Mouse (Mus musculus): ENCODE measurements around the gene Trim3.
A peak's percentile ranks its signal among the peaks of the same experiment; 100 is the strongest.

Gene Trim3

DNA sequence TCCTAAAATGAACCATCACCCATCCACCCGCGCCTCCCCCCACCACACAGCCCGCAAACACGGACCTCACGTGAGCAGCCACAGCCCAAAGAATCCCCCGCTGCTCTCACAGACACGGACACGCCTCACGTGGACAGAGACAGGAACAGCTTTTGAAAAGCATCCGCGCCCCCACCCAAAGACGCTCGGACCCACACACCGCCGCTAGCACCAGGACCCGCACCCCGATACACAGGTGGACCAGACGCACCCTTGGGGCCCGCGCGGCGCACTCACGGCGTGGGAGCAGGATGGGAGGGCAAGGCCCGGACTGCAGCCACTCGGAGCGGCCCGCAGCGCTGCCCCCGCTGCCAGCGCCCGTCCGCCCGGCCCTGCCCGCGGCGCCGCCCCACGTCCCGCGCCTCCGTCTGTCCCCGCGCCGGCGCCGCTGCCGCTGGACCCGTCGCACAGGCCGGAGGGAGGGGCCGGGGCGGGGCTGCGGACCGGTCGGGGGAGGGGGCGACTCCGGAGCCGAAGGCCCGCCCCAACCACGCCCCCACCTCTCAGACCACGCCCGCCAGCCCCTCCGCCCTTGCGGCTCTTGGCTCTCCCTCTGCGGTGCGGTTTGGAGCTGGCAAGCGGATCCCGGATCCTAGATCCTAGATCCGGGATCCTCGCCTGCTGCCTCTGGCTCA lies at the start of gene Trim3:
Trim3 (minus strand) TSS at position 445 of the 674 bp plus-strand sequence.
- DNase-seq (ENCODE audit: low spot score), result peak; percentile 80

DNA sequence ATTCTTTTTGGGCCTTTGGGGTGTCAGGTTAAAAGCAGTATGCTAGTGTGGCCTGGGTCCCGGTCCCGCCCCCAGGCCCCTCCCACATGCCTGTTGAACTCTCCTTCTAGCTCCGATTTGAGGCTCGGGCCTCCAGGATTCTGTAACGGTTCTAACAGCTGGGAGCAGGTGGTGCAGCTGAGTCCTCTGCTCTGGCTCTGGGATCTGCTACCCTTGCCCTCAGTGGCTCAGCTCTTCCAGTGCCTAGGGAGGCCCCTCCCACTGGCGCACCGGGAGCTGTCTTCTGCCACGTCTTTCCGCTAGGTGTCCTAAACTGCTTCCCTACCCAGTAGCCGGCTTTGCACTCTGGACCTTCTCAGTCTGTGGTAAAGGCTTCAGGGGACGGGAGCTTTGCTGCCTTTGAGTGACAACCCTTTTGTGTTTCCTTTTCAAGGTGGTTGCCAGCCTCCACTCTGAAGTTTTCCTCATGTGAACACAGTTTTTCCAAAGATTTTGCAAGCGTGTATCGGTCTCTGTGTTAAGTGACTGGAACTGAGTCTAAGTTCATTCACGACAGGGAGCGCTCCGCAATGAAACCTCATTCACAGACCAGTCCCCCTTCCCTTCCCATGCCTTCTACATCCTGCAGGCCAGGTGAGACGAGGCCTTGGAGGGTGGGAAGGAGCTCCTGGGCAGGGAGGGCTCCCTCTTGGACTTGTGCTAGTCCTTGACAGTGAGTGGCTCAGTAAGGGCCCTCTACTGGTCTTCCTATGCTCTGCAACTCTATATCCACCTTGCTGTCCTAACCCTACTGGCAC lies 17.5 kb upstream of the Trim3 start, which contains the start of gene Dnhd1:
Dnhd1 (plus strand) TSS at position 189 of the 797 bp plus-strand sequence.
- DNase-seq (ENCODE audit: low spot score), result peak; percentile 83

DNA sequence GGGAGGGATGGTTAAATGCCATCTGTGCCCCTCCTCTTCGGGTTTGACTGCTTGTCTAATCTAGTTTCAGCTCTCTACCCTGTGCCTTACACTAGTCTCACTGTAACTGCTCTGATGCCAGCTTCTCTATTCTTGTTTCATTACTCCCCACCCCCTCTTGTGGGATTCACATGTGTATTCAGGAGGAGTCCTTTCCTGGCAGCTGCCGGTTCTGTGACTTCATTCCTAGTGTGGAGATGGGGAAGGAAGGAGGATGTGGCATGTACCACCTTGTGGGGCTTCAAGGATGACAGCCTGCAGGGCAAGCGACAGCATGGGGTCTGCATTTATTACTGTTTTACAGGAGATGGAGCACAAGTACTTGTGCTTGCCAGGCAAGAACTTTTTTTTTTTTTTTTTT lies 8.6 kb upstream of the Trim3 start:
- no peak for DNase-seq (ENCODE audit: low spot score)

DNA sequence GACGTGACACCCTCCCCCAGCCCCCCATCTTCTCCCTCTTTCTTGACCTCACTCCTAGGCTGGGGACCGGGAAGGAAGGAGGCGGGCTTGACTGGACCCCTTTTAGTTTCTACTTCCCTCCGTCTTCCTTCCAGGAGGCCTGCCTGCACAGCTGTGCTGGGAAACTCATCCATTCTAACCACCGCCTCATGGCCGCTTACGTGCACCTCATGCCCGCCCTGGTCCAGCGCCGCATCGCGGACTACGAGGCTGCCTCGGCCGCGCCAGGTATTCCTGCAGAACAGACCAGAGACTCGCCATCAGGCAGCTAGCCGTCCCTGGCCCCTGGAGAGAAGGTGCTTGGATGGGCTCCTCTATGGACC lies 7.5 kb upstream of the Trim3 start:
- no peak for DNase-seq (ENCODE audit: low spot score)

DNA sequence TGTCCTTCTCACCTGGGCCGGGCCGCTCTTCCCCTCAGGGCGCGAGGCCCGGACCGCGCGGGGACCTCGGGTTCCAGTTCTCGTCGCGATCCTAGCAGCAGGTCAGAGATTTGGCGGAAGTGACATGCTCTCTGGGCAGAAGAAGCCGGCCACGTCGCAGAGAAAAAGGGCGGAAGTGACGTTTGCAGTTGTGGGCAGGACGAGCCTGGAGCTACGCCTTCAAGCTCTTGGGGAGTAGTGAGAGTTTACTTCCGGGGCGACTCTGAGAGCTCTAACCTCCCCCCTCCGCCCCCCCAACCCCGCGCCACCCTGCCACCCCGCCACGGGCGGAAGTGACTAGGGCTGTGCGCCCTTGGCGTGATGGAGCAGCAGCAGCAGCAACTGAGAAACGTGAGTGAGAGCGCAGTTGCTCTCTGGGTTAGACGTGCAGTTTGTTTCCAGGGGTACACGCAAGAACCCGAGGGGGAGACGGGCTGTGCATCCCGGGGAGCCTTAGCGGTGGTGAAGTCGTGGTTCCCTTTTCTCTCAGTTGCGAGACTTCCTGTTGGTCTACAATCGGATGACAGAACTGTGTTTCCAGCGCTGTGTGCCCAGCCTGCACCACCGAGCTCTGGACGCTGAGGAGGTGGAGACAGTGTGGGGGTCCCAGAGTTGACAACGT lies 7.0 kb upstream of the Trim3 start, which contains the start of the genes Arfip2 and Gm45799:
Arfip2 (minus strand) TSS at position 184 of the 661 bp plus-strand sequence.
Gm45799 (plus strand) TSS at position 320 of the 661 bp plus-strand sequence.
- peak; percentile 98 for DNase-seq (ENCODE audit: low spot score)

DNA sequence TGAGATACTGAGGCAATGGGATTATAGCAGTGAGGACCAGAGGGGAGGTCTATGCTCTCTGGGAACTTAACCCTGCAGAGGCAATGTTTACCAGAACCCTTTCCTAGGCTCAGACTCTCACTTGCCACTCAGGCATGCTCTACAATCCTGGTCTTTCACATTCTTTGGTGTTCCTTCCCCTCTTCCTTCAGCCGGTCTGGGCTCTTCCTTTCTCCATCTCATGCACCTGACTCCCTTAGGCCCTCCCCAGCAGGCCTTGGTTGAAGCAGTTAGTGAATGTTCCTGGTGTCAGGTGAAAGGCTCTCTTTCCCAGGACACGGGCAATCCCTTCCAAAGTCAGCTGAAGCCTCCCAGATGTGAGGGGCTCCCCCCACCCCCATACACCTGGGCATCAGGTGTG lies 6.4 kb upstream of the Trim3 start, which contains the start of gene Timm10b:
Timm10b (plus strand) TSS at position 301 of the 400 bp plus-strand sequence.
- DNase-seq (ENCODE audit: low spot score), result no peak

DNA sequence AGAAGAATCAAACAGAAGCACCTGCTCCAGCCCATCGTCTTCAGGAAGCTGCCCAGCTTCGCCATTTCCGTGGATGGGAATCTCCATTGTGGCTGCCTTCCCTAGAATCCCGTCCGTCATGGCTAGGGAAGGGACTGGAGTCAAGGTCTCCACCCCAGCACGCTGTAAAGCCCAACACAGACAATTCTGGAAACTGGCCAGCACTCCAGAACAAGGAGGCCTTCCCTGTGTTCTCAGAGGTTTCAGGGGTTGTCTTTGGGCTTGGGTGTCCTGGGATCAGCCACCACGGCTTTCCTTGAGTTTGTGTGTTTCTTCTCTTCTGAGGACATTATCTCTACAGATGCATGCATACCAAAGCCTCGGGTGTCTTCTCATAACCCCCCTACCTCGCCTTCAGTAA lies 5.9 kb upstream of the Trim3 start:
- no peak for DNase-seq (ENCODE audit: low spot score)

DNA sequence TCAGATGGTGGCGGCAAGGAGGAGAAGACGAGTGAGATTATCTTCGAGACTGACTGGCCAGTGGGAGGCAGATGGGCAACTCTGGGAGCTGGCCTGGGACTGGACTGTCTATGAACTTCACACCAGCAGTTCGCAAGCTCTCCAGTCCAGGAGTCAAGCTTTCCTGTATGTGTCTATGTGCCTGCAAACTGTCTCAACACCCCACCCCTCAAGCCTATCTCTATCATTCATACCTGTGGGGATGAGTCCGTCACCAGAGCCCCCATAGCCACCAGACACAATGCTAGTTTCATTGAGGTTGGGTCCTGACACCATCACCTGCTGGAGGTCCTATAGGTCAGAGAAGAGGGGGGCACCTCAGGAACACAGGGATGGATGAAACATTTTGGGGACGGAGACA lies 5.4 kb upstream of the Trim3 start:
- no peak for DNase-seq (ENCODE audit: low spot score)

DNA sequence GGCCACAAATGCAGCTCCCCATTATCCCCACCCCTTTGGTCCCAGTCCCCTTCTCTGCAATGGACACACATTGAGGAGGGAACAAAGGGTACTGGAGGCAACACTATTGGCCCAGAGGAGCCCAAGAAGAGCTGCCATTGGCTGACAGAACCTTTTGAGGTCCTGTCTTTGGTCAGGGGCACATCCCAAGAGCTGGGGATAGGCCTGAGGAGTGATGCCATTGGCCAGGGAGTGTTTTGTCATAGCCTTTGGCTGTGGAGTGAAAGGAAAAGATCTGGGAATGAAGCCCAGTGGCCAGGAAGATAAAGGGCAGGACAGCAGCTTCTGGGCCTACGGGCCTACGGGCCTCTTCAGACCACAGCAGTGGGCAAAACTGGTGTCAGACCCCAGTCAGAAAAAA lies 2.4 kb upstream of the Trim3 start:
- DNase-seq (ENCODE audit: low spot score), result peak; percentile 74

DNA sequence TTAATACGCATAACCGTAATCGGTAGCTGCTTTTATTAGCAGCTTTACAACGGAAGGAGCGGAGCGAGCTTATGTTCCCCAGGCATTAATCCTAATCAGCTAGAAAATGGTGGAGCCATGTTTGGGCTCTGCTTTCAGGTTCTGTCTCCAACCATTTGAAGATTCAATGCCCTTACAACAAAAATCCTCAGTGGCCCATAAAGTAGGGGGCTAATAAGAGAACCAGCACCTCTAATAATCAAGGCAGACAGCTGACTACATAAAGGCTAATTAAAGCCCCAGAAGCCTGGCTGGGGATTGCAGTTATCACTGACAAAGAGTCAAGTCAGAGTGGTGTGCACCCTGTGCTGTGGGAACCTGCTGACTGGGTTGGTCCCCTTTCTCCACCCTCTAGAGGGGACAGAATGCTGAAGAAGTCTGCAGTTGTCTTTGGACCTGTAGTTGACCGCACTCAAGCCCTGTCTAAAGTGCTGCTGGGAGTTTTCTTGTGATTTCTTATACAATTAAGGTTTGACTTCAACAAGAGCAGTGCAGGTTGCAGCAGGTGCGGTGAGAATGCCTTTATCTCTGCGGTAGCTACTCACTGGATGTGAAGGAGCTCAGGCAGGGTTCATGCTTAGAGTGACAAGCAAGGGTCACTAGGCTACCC lies 1.0 kb upstream of the Trim3 start:
- DNase-seq (ENCODE audit: low spot score), result no peak

DNA sequence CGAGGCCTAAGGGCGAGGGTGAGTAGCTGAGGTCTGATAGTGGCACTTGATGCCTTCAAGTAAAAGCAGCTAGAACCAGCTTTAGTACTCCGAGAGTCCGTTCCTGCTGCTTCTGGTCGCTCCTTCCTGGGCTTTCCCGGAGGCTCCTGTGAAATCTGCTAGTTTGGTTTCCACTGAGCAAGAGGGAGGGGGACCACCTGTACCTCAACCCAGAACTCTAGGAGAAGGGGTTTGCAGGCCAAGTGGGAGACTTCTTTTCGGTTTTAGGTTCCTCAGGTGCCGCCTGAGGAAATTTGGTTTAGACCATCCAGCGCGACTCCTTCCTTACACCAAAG lies 397 bp upstream of the Trim3 start:
- no peak for DNase-seq (ENCODE audit: low spot score)

DNA sequence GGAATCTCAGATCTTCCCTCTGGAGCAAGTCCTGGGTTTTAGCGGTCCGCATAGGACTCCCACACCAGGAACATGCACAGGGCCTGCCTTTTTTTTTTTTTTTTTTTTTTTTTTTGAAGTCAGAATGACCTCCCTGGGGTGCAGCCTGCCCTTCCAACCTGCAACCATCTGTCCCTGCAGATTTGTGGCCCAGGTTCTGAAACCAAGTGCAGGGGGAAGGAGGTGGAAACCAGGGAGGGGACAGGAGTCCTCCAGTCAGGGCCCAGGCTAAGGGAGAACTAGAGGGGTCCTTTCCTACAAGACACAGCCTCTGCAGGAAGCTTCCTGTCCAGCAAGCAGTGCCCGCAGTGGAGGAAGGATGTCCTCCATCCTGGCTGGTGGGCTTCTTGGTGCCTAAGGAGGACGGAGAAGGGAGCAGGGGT lies 809 bp downstream of the Trim3 start:
- no peak for DNase-seq (ENCODE audit: low spot score)

DNA sequence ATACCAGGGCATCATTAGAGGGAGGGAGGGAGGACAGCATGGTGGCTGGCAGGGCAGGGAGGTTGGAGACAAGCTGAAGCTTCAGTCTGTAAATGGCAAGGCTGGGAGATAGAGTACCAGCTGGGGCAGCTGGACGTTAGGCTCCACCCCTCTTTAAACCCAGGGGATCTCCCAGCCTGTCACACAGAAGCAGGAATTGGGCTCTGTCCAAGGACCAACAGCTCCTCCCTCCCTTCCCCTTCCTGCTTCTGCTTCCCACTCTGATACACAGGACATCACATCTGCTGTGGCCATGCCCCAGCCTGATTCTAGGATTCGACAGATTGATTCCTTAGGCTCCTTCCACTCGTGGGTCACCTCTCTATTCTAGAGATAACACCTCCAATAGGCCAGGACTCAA lies 4.7 kb downstream of the Trim3 start:
- peak; percentile 75 for DNase-seq (ENCODE audit: low spot score)

DNA sequence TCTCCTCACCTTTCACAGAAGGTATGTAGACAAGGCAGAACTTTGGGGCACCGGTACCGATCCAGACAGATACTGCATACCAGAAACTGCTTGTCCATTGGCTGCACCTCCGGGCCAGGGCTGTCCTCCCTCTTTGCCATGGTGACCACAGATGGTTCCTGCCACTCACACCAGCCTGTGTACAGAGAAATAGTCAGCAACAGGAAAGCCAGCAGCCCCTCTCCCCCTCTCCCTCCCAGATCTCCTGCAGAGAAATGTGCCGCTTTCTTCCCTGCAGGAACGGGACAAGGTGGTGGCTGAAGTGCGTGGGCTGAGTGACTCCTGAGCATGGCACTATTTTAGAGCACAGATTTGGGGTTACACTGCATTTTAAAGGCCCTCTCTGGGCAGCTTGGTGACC lies 8.0 kb downstream of the Trim3 start:
- no peak for DNase-seq (ENCODE audit: low spot score)

DNA sequence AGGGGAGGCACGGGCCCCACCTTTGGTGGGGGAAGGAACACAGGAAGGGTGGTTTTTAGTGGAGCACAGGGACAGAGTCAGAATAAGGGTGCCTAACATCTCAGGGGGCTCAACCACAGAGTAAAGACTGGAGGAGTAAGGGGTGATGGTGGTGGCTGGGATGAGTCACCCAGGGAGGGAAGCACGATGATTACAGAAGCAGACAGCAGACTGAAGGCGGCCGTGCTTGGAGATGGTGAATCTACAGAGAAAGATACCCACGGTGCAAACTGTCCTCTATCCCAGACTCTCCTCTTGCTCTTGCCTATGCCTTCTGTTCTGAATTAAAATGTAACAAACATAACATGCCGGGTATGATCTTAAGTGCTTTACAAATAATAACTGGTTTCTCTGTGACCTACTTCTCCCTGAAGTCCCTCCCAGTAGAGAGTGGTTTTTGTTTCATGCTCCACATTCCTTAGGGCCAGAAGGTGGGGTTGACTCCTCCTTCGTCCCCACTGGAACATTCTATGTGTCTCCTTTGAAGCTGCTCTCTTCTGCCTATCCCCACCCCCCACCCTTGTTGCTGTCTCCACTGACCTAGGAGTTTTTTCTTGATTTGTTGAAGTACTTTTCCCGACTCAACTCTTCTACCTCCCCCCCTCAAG lies 11.6 kb downstream of the Trim3 start:
- no peak for DNase-seq (ENCODE audit: low spot score)

DNA sequence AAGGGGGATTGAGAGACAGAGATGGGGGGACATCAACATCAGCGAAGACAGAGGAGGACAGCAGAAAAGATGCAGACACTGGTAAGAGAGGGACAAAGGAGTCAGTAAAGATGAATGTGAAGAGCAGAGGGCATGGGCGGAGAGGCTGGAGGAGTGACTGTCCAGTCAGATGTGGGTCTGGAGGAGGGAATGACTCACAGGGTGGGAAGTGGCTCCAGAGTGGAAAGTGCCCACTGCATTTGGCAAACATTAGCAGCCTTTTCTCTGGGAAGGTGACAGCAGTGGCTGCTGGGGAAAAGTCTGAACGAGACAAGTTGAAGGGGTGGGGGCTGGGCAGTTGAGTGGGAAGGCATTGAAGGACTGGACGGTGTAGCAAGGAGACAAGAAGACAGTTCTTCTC lies 12.3 kb downstream of the Trim3 start:
- DNase-seq (ENCODE audit: low spot score), result no peak

DNA sequence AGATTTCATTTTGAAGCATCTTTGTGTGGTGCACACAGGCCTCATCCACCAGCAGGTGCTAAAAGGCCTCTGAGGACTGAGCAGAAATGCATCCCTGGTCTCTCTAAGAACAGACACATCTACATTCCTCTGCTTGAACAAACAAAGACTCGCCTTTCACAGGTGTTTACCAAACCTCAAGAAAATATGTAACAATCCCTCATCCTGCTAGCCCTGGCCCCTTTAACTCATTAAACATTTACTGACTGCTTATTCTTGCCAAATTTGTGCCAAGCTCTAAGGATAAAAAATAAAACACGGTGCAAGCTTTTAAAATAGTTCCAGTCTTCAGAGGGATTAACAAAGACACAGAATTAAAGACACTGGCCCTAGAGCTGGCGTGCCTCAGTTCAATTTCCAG lies 13.7 kb downstream of the Trim3 start:
- DNase-seq (ENCODE audit: low spot score), result no peak

DNA sequence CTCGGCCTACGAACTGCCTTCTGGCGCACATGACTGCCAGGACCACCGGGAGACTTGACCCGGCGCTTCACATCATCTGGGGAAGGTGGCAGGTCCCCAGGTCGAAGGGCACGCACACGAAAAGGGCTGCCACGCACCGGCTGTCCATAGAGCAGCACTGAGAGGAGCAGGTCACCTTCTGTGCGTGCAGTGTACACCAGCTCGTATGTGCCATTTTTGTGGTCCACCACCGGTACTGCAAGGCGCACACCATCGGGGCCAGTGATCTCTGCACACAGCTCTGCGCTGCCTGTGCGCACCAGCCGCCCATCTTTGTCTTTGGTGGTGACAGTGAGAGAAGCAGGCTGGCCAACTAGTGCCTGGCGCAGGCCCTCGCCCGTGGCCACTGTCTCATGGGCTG lies 15.6 kb downstream of the Trim3 start:
- no peak for DNase-seq (ENCODE audit: low spot score)

DNA sequence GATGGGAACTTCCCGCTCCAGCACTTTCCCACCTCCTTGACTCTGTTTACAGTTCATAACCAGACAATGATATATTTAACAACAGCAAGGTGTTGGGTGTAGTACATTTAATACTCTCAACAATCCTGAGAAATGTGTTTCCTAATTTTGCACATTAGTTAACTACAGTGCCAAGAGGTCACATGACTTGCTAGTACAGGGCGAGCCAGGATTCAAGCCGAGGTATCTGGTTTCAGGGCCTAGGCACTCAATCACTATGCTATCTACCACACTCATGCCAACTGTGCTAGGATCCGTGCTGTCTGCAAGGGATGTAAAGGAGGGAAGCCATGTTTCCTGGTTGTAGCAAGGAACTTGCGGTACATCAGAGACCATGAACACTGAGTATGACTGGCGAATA lies 16.8 kb downstream of the Trim3 start:
- DNase-seq (ENCODE audit: low spot score), result peak; percentile 69

DNA sequence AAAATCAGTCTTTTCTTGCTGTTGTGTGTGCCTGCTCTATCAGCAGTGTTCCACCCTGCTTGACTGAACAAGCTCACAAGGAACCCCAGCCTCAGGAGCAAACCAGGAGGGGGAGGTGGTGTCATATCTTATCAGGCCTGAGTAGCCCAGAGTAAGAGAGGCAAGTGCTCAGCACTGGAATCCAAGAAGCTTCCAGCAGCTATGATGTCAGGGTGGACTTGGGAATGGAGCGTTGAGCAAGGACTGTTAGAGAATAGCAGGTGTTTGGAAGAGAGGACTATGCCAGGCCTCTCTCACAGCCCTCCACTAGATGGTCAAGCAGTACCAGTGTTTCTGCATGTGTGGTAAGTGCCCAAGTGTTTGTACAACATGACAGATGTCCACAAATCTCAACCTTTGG lies 17.7 kb downstream of the Trim3 start:
- no peak for DNase-seq (ENCODE audit: low spot score)

DNA sequence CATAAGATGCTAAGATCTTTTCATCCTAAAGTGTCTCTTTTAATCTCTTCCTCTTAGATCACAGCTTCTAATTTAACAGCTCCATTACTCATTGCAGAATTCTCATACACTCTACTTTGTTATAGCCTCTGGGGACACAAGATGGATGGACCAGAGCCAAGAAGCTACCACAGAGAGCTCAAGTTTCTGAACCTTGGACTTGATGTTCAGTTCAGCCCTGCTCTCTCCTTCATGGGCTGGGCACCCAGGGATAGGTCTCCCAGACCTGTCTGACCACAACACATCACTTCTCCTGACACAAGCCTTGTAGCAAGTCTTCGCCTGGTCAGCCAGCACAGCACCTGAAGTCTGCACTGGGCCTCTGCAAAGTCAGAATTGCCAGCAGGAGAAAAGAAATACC lies 19.0 kb downstream of the Trim3 start:
- no peak for DNase-seq (ENCODE audit: low spot score)

DNA sequence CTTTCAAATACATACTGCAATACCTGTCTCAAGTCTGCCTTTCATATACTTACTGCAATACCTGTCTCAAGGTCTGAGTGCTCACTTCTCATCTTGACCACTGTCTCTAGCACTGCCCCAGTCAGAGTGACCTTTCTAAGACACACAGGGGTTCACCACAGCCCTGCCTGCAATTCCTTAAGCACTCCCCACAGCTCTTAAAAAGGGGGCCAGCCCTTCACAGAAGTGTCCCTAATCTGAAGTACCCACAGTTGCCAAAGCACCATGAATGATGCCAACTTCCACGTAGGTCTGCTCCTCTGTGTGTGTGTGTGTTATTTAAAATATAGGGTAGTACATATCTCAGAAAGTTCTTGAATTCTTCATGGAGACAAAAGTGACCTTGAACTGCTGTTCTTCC lies 21.6 kb downstream of the Trim3 start:
- no peak for DNase-seq (ENCODE audit: low spot score)
